Comparison of ENCODE assay signal across 12 mouse cellular contexts in genomic region chr3:38860683-38861082, GRCm38 (mm10). TPM values are rescaled to one million over a fixed set of nuclear protein-coding genes. Genes with fewer than 3 reads are reported as not detected.
DNase-seq lines count a peak whose midpoint lies in the region; ATAC-seq lines count a peak whose summit lies in the region.
"Had no signal": no experiment of that assay in that cellular context is flagged by ENCODE, and none has a peak within 500 bp of the region (broad histone marks: within the 10 kb centered on the region; RNA-seq: fewer than 3 reads in every experiment).

No protein-coding gene starts in this region.

- ATAC-seq in lung, embryonic 16.5 days (ENCODE audit: low read depth): peak; percentile 47
- ATAC-seq in forebrain, embryonic 14.5 days: peak; percentile 20; the same call in 1 of the 2 replicates
- peak; percentile 52; the same call in 1 of the 2 replicates for ATAC-seq in midbrain, embryonic 15.5 days (replicated peaks)
- no peak for ATAC-seq in inflammation-experienced regulatory T-cells, adult 6 months

- WGBS in heart, embryonic 10.5 days: 38% methylated on average over 5 of the region's 5 CpGs
- WGBS in lung, embryonic 16.5 days: 38% methylated on average over 5 of the region's 5 CpGs
- 27% methylated on average over 5 of the region's 5 CpGs for WGBS in forebrain, embryonic 14.5 days
- WGBS in midbrain, embryonic 15.5 days: 31% methylated on average over 5 of the region's 5 CpGs

- H3K4me2 ChIP-seq in lung, embryonic 16.5 days (ENCODE audit: low read depth, low read length): no peak overlapping the region
- no peak overlapping the region for H3K4me2 ChIP-seq in forebrain, embryonic 14.5 days (ENCODE audit: low read length)
- H3K4me2 ChIP-seq in midbrain, embryonic 15.5 days: no peak overlapping the region
- H3K4me2 ChIP-seq: neural tube, embryonic 12.5 days had no signal

- peaks cover 7% of the 10 kb centered on the region; the same call in 1 of the 2 replicates for H3K4me1 ChIP-seq in heart, embryonic 10.5 days
- H3K4me1 ChIP-seq in lung, embryonic 16.5 days (replicated peaks; ENCODE audit: control insufficient read depth, insufficient read depth, low read length): no peaks in the 10 kb centered on the region
- H3K4me1 ChIP-seq in forebrain, embryonic 14.5 days (ENCODE audit: control insufficient read depth, insufficient read depth, low read length): 0 out of 2 replicates have a peak, but pooled peaks cover 2% of the 10 kb centered on the region
- no peaks in the 10 kb centered on the region for H3K4me1 ChIP-seq in midbrain, embryonic 15.5 days
- H3K4me1 ChIP-seq: neural tube, embryonic 12.5 days had no signal

- no peak for DNase-seq in heart, embryonic 10.5 days (ENCODE audit: low spot score)
- DNase-seq in heart, adult 8-10 months (ENCODE audit: low spot score): no peak
- DNase-seq in lung, postnatal 25 days (ENCODE audit: low spot score): no peak
- peak; percentile 59 for DNase-seq in forebrain, embryonic 14.5 days (ENCODE audit: low spot score)
- DNase-seq in thymus, postnatal 10 days (ENCODE audit: low spot score in 2 of 2): no peak
- DNase-seq: cerebellum, adult 11-12 months; lung, postnatal 36 days had no signal

- H3K27ac ChIP-seq in heart, embryonic 10.5 days: 0 out of 2 replicates have a peak overlapping the region, but pooled peaks have one; percentile 25
- no peak overlapping the region for H3K27ac ChIP-seq in lung, embryonic 16.5 days (ENCODE audit: low read length)
- H3K27ac ChIP-seq in forebrain, embryonic 14.5 days (ENCODE audit: low read depth, low read length): no peak overlapping the region
- no peak overlapping the region for H3K27ac ChIP-seq in midbrain, embryonic 15.5 days
- H3K27ac ChIP-seq: neural tube, embryonic 12.5 days had no signal

- H3K9me3 ChIP-seq in heart, embryonic 10.5 days: no peaks in the 10 kb centered on the region
- no peaks in the 10 kb centered on the region for H3K9me3 ChIP-seq in lung, embryonic 16.5 days (ENCODE audit: control insufficient read depth, low read length)
- H3K9me3 ChIP-seq in forebrain, embryonic 14.5 days (replicated peaks; ENCODE audit: control insufficient read depth, low read length): no peaks in the 10 kb centered on the region
- no peaks in the 10 kb centered on the region for H3K9me3 ChIP-seq in midbrain, embryonic 15.5 days
- H3K9me3 ChIP-seq: neural tube, embryonic 12.5 days had no signal

- H3K36me3 ChIP-seq in heart, embryonic 10.5 days: no peaks in the 10 kb centered on the region
- H3K36me3 ChIP-seq in lung, embryonic 16.5 days (ENCODE audit: control insufficient read depth, insufficient read depth, low read length): no peaks in the 10 kb centered on the region
- no peaks in the 10 kb centered on the region for H3K36me3 ChIP-seq in forebrain, embryonic 14.5 days (ENCODE audit: control insufficient read depth, insufficient read depth, low read length)
- no peaks in the 10 kb centered on the region for H3K36me3 ChIP-seq in midbrain, embryonic 15.5 days (replicated peaks)
- H3K36me3 ChIP-seq: neural tube, embryonic 12.5 days had no signal

- no peak overlapping the region for H3K9ac ChIP-seq in lung, embryonic 16.5 days (ENCODE audit: low read length)
- no peak overlapping the region for H3K9ac ChIP-seq in forebrain, embryonic 14.5 days (ENCODE audit: low read length)
- no peak overlapping the region for H3K9ac ChIP-seq in midbrain, embryonic 15.5 days
- H3K9ac ChIP-seq: neural tube, embryonic 12.5 days had no signal

- H3K4me3 ChIP-seq in heart, embryonic 10.5 days: no peak overlapping the region
- no peak overlapping the region for H3K4me3 ChIP-seq in lung, embryonic 16.5 days (ENCODE audit: low read length)
- H3K4me3 ChIP-seq in forebrain, embryonic 14.5 days (ENCODE audit: low read depth, low read length): no peak overlapping the region
- no peak overlapping the region for H3K4me3 ChIP-seq in midbrain, embryonic 15.5 days
- H3K4me3 ChIP-seq: erythroblast, embryonic 14.5 days; neural tube, embryonic 12.5 days had no signal

- no peaks in the 10 kb centered on the region for H3K27me3 ChIP-seq in heart, embryonic 10.5 days (ENCODE audit: insufficient read depth, poor library complexity, severe bottlenecking)
- H3K27me3 ChIP-seq in lung, embryonic 16.5 days (ENCODE audit: control insufficient read depth, insufficient read depth, low read depth, low read length): no peaks in the 10 kb centered on the region
- H3K27me3 ChIP-seq in forebrain, embryonic 14.5 days (replicated peaks; ENCODE audit: control insufficient read depth, insufficient read depth, low read length): no peaks in the 10 kb centered on the region
- no peaks in the 10 kb centered on the region for H3K27me3 ChIP-seq in midbrain, embryonic 15.5 days (replicated peaks)
- H3K27me3 ChIP-seq: neural tube, embryonic 12.5 days had no signal

RNA-seq across cellular contexts. Expression of gene Fat4, which starts 26.1 kb away (rescaled TPM):
- 2.6 and 3.9 TPM in 2 replicates for polyA plus RNA-seq in heart, embryonic 10.5 days (2016; fragmentation: Nextera tagmentation; extraction: Ambion mirVana)
- total RNA-seq in heart, adult 8-10 months (2022): 1 to 10 TPM; 4.9 to 5.9 (median 5.5) TPM
- polyA plus RNA-seq in lung, embryonic 16.5 days (2015; fragmentation: Nextera tagmentation; extraction: Ambion mirVana): 4.6 and 4.7 TPM in 2 replicates
- 10.0 and 11.8 TPM in 2 replicates for polyA plus RNA-seq in forebrain, embryonic 14.5 days (2014; fragmentation: Nextera tagmentation; extraction: Ambion mirVana)
- 8.2 and 9.2 TPM in 2 replicates for polyA plus RNA-seq in midbrain, embryonic 15.5 days (2015; fragmentation: Nextera tagmentation; extraction: Ambion mirVana)
- polyA plus RNA-seq in inflammation-experienced regulatory T-cells, adult 6 months (2017; shearing (Covaris generic)): under 1 TPM in 2 of 3 experiments, not detected in 1; 0.04 to 0.26 TPM
- polyA plus RNA-seq: erythroblast, embryonic 14.5 days had no signal
